Mouse (Mus musculus) heart, postnatal 36 days (tissue): ENCODE results near the gene Rftn2. TPM values are rescaled to one million over a fixed set of nuclear protein-coding genes. Genes with fewer than 3 reads are reported as not detected.
A peak's percentile ranks its signal among the peaks of the same experiment; 100 is the strongest.
"Not testable (repeated sequence)": the region's sequence is repeated elsewhere in the genome, so short reads cannot be mapped to it uniquely, and the experiment has no call there.

Source experiments
- DNase-seq, 2 experiments: peaks; one replicate each; pipeline ENCODE4 v3.0.0; 2021 to 2022
- intact Hi-C: fragments of 180-260 bp; cut with DNase I; formaldehyde crosslinking; loops from one replicate; pipeline ENCODE4 v1.15.1; 2025
- total RNA-seq, 2 experiments: library from RNA; stranded (reverse); gene quantifications; 2 replicates each; pipeline ENCODE4 v1.2.3; 2021

Rftn2 gene
- total RNA-seq, 2 experiments from 2014 or later, result 12.7 to 13.9 TPM

DNA sequence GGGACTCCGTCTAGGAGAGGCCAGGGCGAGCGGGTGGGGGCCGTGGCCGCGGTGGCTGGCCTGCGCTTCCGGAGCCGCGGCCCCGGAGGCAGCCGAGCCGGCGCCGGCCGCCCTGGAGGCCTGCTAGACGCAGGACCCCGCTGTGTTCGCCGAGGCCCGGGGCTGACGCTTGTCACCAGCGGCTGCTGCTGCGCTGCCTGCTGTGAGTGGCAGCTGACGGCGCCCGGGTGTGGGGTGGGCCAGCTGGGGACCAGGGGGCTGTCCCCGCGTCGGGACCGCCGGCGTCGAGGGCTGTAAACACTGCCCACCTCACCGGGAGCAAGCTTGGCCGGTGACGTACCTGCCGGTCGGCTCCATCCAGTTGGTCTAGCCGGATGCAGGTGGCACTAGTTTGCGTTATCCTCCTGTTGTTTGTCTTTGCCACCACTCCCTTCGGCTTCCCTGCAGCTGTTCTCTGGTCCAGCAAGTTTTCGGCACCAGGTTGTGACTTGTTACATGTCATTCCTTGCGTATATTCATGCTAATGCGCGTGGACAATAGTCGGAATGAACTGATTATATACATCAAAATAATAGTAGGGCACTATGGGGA is 95.1 kb downstream of the Rftn2 start:
- DNase-seq, result no peak
- intact Hi-C loops, result loop anchor here (1.0 to 5.0 kb wide), 3 partner anchors 43 to 105 kb away; partner anchors contain the start of genes Hspd1, Hspe1, Mars2 and Sf3b1

DNA sequence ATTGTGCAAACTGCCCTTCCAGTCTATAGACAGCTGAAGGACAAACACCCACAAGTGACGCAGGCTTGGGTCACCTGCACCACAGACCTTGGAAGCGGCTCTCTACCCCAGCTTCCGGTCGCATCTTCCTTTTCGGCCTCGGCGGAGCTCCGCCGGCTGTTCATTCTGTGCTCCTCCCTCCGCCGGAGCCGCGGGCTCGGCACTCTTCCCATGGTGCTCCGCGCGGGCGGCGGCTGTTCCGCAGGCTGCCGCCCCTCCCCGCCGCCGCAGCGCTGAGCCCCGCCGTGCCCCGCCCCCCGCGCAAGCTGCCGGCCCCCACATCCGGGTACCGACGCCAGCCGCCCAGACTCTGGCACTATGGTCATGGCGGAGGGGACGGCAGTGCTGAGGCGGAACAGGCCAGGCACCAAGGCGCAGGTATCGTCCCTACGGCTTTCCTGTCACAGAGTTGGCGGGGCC is 95.6 kb downstream of the Rftn2 start, which contains the start of gene Mob4:
Gene Mob4 (plus strand): TSS at position 289 of the 459 bp plus-strand sequence.
- intact Hi-C loops, result loop anchor here (1.0 to 5.0 kb wide), 3 partner anchors 43 to 106 kb away; partner anchors contain the start of genes Hspd1, Hspe1, Mars2 and Sf3b1
- DNase-seq, result peak; percentile 95 to 97

- intact Hi-C loops, result loop anchor here (2.0 to 5.0 kb wide), 2 partner anchors 103 to 106 kb away; partner anchors contain the start of genes Mars2 and Sf3b1
- no peak for DNase-seq
Measured at GRCm38 (mm10) chr1:55130190-55130916, 96.2 kb downstream of the Rftn2 start.

- no peak for DNase-seq
- intact Hi-C loops, result loop anchor here (2.0 to 5.0 kb wide), 2 partner anchors 102 to 107 kb away; partner anchors contain the start of genes Mars2 and Sf3b1
Measured at GRCm38 (mm10) chr1:55129716-55130115, 96.9 kb downstream of the Rftn2 start.

- DNase-seq, intact Hi-C loops: not testable (repeated sequence)
Measured at GRCm38 (mm10) chr1:55124136-55124535, 102.4 kb downstream of the Rftn2 start.

GRCm38 (mm10) chr1:55123561-55123960 is 103.0 kb downstream of the Rftn2 start:
- intact Hi-C loops, result no loop called here

GRCm38 (mm10) chr1:55123046-55123445 is 103.5 kb downstream of the Rftn2 start:
- intact Hi-C loops, result no loop called here
- no peak for DNase-seq

More at GRCm38 (mm10) chr1:55123561-55123960, 103.0 kb downstream of the Rftn2 start:
- DNase-seq, result no peak

Other genes with a start within 250 kb of the Rftn2 start
- 10 to 100 TPM; 76.4 to 83.0 TPM for gene Sf3b1, start 199.3 kb downstream of the Rftn2 start, total RNA-seq
- gene Coq10b, start 174.0 kb downstream of the Rftn2 start, total RNA-seq, result 10 to 100 TPM; 38.0 to 76.2 TPM
- 100 to 1,000 TPM; 167 to 177 TPM for gene Hspe1, start 138.7 kb downstream of the Rftn2 start, total RNA-seq
- gene Hspd1, start 138.5 kb downstream of the Rftn2 start, total RNA-seq, result 100 to 1,000 TPM; 382 to 415 TPM
- 10 to 100 TPM; 30.3 to 35.4 TPM for gene Mob4, start 95.6 kb downstream of the Rftn2 start, total RNA-seq
- gene Mars2, start 10.4 kb upstream of the Rftn2 start, total RNA-seq, result 1 to 10 TPM; 4.6 to 4.9 TPM
- gene Boll, start 136.7 kb upstream of the Rftn2 start, total RNA-seq, result not detected
- gene Plcl1, start 179.1 kb upstream of the Rftn2 start, total RNA-seq, result 1 to 10 TPM; 3.9 to 4.4 TPM